Mouse (Mus musculus) stomach, embryonic 14.5 days (tissue): ENCODE measurements around the gene Ccdc155. TPM values are rescaled to one million over a fixed set of nuclear protein-coding genes. Genes with fewer than 3 reads are reported as not detected.

Experiments used
- ATAC-seq: fragments of 200-750 bp; cut with Nextera tagmentation; 2 replicates; pipeline ENCODE4 v1.8.0; 2017; ENCODE audit warnings: low read depth, moderate TSS enrichment; ENCODE audit not compliant: insufficient number of reproducible peaks, insufficient read depth, low FRiP score
- H3K27ac ChIP-seq: fragments of 300-500 bp; sonication (generic); 2 replicates; pipeline ENCODE4 v1.5.1; 2014; ENCODE audit warnings: mild to moderate bottlenecking, low read length, moderate library complexity, mixed read lengths
- H3K27me3 ChIP-seq: fragments of 300-500 bp; sonication (generic); 2 replicates; pipeline ENCODE4 v1.6.1; 2014; ENCODE audit warnings: low read length, control low read depth, mixed read lengths; ENCODE audit not compliant: control insufficient read depth, insufficient read depth
- H3K36me3 ChIP-seq: fragments of 300-500 bp; sonication (generic); 2 replicates; pipeline ENCODE4 v1.6.1; 2014; ENCODE audit warnings: mild to moderate bottlenecking, control low read depth, low read length, moderate library complexity, mixed read lengths; ENCODE audit not compliant: control insufficient read depth, insufficient read depth
- H3K4me1 ChIP-seq: fragments of 300-500 bp; sonication (generic); 2 replicates; pipeline ENCODE4 v1.6.1; 2014; ENCODE audit warnings: low read length, control low read depth, mixed read lengths; ENCODE audit not compliant: control insufficient read depth, insufficient read depth
- H3K4me2 ChIP-seq: fragments of 300-500 bp; sonication (generic); replicated peaks from 2 replicates; pipeline ENCODE4 v1.6.1; 2014; ENCODE audit warnings: low read depth, low read length, control low read depth
- H3K4me3 ChIP-seq: fragments of 300-500 bp; sonication (generic); 2 replicates; pipeline ENCODE4 v1.5.1; 2014; ENCODE audit warnings: low read depth, low read length, control low read depth
- H3K9ac ChIP-seq: fragments of 300-500 bp; sonication (generic); replicated peaks from 2 replicates; pipeline ENCODE4 v1.6.1; 2014; ENCODE audit warnings: low read depth, mild to moderate bottlenecking, control low read depth, low read length, moderate library complexity, mixed read lengths
- H3K9me3 ChIP-seq: fragments of 300-500 bp; sonication (generic); 2 replicates; pipeline ENCODE4 v1.6.1; 2016; ENCODE audit warnings: low read depth, low read length, control low read depth; ENCODE audit not compliant: control insufficient read depth
- WGBS: fragments of 180-500 bp; shearing (Covaris S2); extraction: QIAGEN DNeasy Blood & Tissue Kit; methylation state at CpG from one replicate; pipeline ENCODE4 v1.1.7; 2014; 5-methylcytosine and 5-hydroxymethylcytosine counted together
- polyA plus RNA-seq: library from polyadenylated mRNA; unstranded; fragments of >200 nt; fragmentation: Nextera tagmentation; extraction: Ambion mirVana; gene quantifications from 2 replicates; pipeline ENCODE4 v1.2.1, GENCODE M21; 2014

The Ccdc155 gene
- polyA plus RNA-seq, 1 experiment from 2014 or later, result 0.22 TPM

GRCm38 (mm10) chr7:45198435-45198834 is 6.3 kb downstream of the Ccdc155 start:
- 9% methylated on average over 5 of the region's 5 CpGs for WGBS
- no peak overlapping the region for H3K27ac ChIP-seq
- no peak overlapping the region for H3K9ac ChIP-seq
- H3K4me1 ChIP-seq, result no peaks in the 10 kb centered on the region
- no peaks in the 10 kb centered on the region for H3K36me3 ChIP-seq
- no peak for ATAC-seq
- H3K4me3 ChIP-seq, result no peak overlapping the region
- H3K27me3 ChIP-seq, result no peaks in the 10 kb centered on the region
- H3K9me3 ChIP-seq, result no peaks in the 10 kb centered on the region
- no peak overlapping the region for H3K4me2 ChIP-seq

GRCm38 (mm10) chr7:45196994-45197393 is 7.7 kb downstream of the Ccdc155 start:
- no peaks in the 10 kb centered on the region for H3K36me3 ChIP-seq

GRCm38 (mm10) chr7:45196176-45196535 is 8.5 kb downstream of the Ccdc155 start:
- peaks cover 6% of the 10 kb centered on the region; the same call in 1 of the 2 replicates for H3K4me1 ChIP-seq
- H3K9ac ChIP-seq, result no peak overlapping the region
- H3K27me3 ChIP-seq, result no peaks in the 10 kb centered on the region
- 89% methylated on average over 4 of the region's 4 CpGs for WGBS
- no peaks in the 10 kb centered on the region for H3K9me3 ChIP-seq
- H3K4me2 ChIP-seq, result no peak overlapping the region
- no peak for ATAC-seq
- no peak overlapping the region for H3K4me3 ChIP-seq
- H3K36me3 ChIP-seq, result no peaks in the 10 kb centered on the region
- H3K27ac ChIP-seq, result no peak overlapping the region

More at GRCm38 (mm10) chr7:45196994-45197393, 7.7 kb downstream of the Ccdc155 start:
- Histone ChIP-seq H3K4me3 (no peak overlapping the region), H3K9ac (no peak overlapping the region), H3K27ac (no peak overlapping the region), H3K4me1 (peaks cover 2% of the 10 kb centered on the region; the same call in 1 of the 2 replicates), H3K4me2 (no peak overlapping the region), H3K9me3 (no peaks in the 10 kb centered on the region), H3K27me3 (no peaks in the 10 kb centered on the region)
- 67% methylated on average over 5 of the region's 5 CpGs for WGBS
- ATAC-seq, result no peak

- no peak for ATAC-seq
- Histone ChIP-seq H3K4me2 (no peak overlapping the region), H3K36me3 (no peaks in the 10 kb centered on the region), H3K9ac (no peak overlapping the region), H3K9me3 (no peaks in the 10 kb centered on the region), H3K4me3 (no peak overlapping the region), H3K27ac (no peak overlapping the region), H3K4me1 (peaks cover 6% of the 10 kb centered on the region; the same call in 1 of the 2 replicates), H3K27me3 (no peaks in the 10 kb centered on the region)
- 55% methylated on average over 13 of the region's 13 CpGs for WGBS
Measured at GRCm38 (mm10) chr7:45195341-45196175, 9.1 kb downstream of the Ccdc155 start.

- H3K9me3 ChIP-seq, result no peaks in the 10 kb centered on the region
- no peak overlapping the region for H3K4me2 ChIP-seq
- H3K4me1 ChIP-seq, result peaks cover 6% of the 10 kb centered on the region; the same call in 1 of the 2 replicates
- H3K27ac ChIP-seq, result no peak overlapping the region
- no peaks in the 10 kb centered on the region for H3K27me3 ChIP-seq
- ATAC-seq, result no peak
- no peaks in the 10 kb centered on the region for H3K36me3 ChIP-seq
- H3K9ac ChIP-seq, result no peak overlapping the region
- H3K4me3 ChIP-seq, result no peak overlapping the region
- 65% methylated on average over 17 of the region's 17 CpGs for WGBS
Measured at GRCm38 (mm10) chr7:45193871-45194785, 10.6 kb downstream of the Ccdc155 start.

GRCm38 (mm10) chr7:45193406-45193805 is 11.3 kb downstream of the Ccdc155 start:
- no peak for ATAC-seq
- Histone ChIP-seq H3K36me3 (no peaks in the 10 kb centered on the region), H3K4me3 (no peak overlapping the region), H3K9me3 (no peaks in the 10 kb centered on the region), H3K27ac (no peak overlapping the region), H3K27me3 (no peaks in the 10 kb centered on the region), H3K4me1 (peaks cover 6% of the 10 kb centered on the region; the same call in 1 of the 2 replicates), H3K9ac (no peak overlapping the region), H3K4me2 (no peak overlapping the region)
- WGBS, result 49% methylated on average over 5 of the region's 5 CpGs

GRCm38 (mm10) chr7:45192585-45193310 is 11.9 kb downstream of the Ccdc155 start:
- Histone ChIP-seq H3K4me2 (no peak overlapping the region), H3K4me1 (peaks cover 6% of the 10 kb centered on the region; the same call in 1 of the 2 replicates), H3K27me3 (no peaks in the 10 kb centered on the region), H3K9ac (no peak overlapping the region), H3K36me3 (no peaks in the 10 kb centered on the region), H3K9me3 (no peaks in the 10 kb centered on the region), H3K27ac (no peak overlapping the region), H3K4me3 (no peak overlapping the region)
- ATAC-seq, result no peak
- 81% methylated on average over 7 of the region's 7 CpGs for WGBS
